Mouse (Mus musculus) ES-Bruce4 (cell line): ENCODE results near the gene Cpa2. TPM values are rescaled to one million over a fixed set of nuclear protein-coding genes. Genes with fewer than 3 reads are reported as not detected.

Source experiments
- H3K27ac ChIP-seq: 2 replicates; pipeline ENCODE4 v1.5.1; 2012; ENCODE audit warnings: low read length, inconsistent platforms; ENCODE audit not compliant: insufficient read depth
- H3K27me3 ChIP-seq: 2 replicates; pipeline ENCODE4 v1.6.1; 2012; ENCODE audit warnings: mild to moderate bottlenecking, low read length, inconsistent platforms; ENCODE audit not compliant: control insufficient read depth, poor library complexity, insufficient read depth, severe bottlenecking
- H3K36me3 ChIP-seq: 2 replicates; pipeline ENCODE4 v1.6.1; 2012; ENCODE audit warnings: inconsistent platforms, mild to moderate bottlenecking, low read length, moderate library complexity; ENCODE audit not compliant: control insufficient read depth, poor library complexity, insufficient read depth, severe bottlenecking
- H3K4me1 ChIP-seq: one replicate; pipeline ENCODE4 v1.8.1; 2011; ENCODE audit warnings: low read length; ENCODE audit not compliant: control insufficient read depth, insufficient read depth
- H3K4me3 ChIP-seq: 2 replicates; pipeline ENCODE4 v1.5.1; 2011; ENCODE audit warnings: low read depth, mild to moderate bottlenecking, low read length
- H3K9ac ChIP-seq: 2 replicates; pipeline ENCODE4 v1.6.1; 2012; ENCODE audit warnings: low read depth, mild to moderate bottlenecking, inconsistent platforms; ENCODE audit not compliant: poor library complexity, severe bottlenecking
- H3K9me3 ChIP-seq: replicated peaks from 2 replicates; pipeline ENCODE4 v1.6.1; 2012; ENCODE audit warnings: mild to moderate bottlenecking, low read length, inconsistent platforms; ENCODE audit not compliant: control insufficient read depth, poor library complexity, insufficient read depth, severe bottlenecking
- CTCF ChIP-seq: IDR thresholded peaks from one replicate; pipeline ENCODE4 v1.8.1; 2011; ENCODE audit warnings: low read depth, low read length
- EP300 ChIP-seq: IDR thresholded peaks from 2 replicates; pipeline ENCODE4 v1.6.1; 2011; ENCODE audit warnings: low read depth, low read length; ENCODE audit not compliant: insufficient read depth
- POLR2A ChIP-seq: IDR thresholded peaks from one replicate; pipeline ENCODE4 v1.8.1; 2011; ENCODE audit warnings: low read length; ENCODE audit not compliant: insufficient read depth
- polyA plus RNA-seq: library from polyadenylated mRNA; stranded (reverse); fragments of >200 nt; gene quantifications from 2 replicates; pipeline ENCODE4 v1.2.4, GENCODE M21; 2011; ENCODE audit warnings: low read depth; ENCODE audit not compliant: missing spikeins, insufficient read depth, insufficient read length

Cpa2 gene
- polyA plus RNA-seq, 1 experiment: 1.5 TPM

GRCm38 (mm10) chr6:30605672-30606071 lies 64.3 kb downstream of the Cpa2 start:
- no peaks in the 10 kb centered on the region for H3K36me3 ChIP-seq
- H3K27me3 ChIP-seq: no peaks in the 10 kb centered on the region
- H3K9me3 ChIP-seq: no peaks in the 10 kb centered on the region
- H3K27ac ChIP-seq: no peak overlapping the region
- no peak overlapping the region for H3K9ac ChIP-seq
- H3K4me1 ChIP-seq: no peaks in the 10 kb centered on the region
- TF ChIP-seq POLR2A (no peak), EP300 (no peak), CTCF (no peak)
- H3K4me3 ChIP-seq: no peak overlapping the region

GRCm38 (mm10) chr6:30610710-30611109 lies 69.3 kb downstream of the Cpa2 start, which contains the start of gene Cpa5:
TSS of gene Cpa5 (plus strand) at chr6:30611010.
- Histone ChIP-seq H3K4me3 (no peak within 1 kb of the TSS), H3K36me3 (no peaks in the 10 kb centered on the region), H3K27me3 (no peaks in the 10 kb centered on the region), H3K9me3 (no peaks in the 10 kb centered on the region), H3K27ac (no peak within 1 kb of the TSS), H3K9ac (no peak within 1 kb of the TSS), H3K4me1 (no peaks in the 10 kb centered on the region)
- TF ChIP-seq EP300 (no peak), CTCF (no peak), POLR2A (no peak)

DNA sequence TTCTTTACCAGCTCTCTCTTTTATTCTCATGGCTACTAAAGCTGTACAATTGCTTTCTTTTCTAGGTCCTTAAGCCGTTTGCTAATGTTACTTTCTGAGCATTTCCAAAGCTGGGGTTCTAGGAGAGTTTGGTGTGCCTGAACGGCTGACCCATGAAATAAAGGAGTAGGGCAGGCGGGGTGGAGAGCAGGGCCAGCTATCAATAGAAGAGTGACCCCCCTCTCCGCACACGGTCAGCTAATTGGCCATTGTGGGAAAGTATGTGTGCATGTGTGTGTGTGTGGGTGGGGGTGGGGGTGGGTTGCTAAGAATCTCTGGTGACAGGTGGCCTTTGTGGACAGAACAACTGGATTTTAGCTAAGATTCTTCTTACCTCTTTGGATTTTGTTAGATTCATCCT lies 69.8 kb downstream of the Cpa2 start:
- no peaks in the 10 kb centered on the region for H3K27me3 ChIP-seq
- no peak overlapping the region for H3K4me3 ChIP-seq
- H3K4me1 ChIP-seq: no peaks in the 10 kb centered on the region
- no peak overlapping the region for H3K27ac ChIP-seq
- no peak overlapping the region for H3K9ac ChIP-seq
- no peaks in the 10 kb centered on the region for H3K36me3 ChIP-seq
- no peak for TF ChIP-seq CTCF
- TF ChIP-seq EP300: no peak
- TF ChIP-seq POLR2A: no peak
- no peaks in the 10 kb centered on the region for H3K9me3 ChIP-seq

Other genes starting within 250 kb of the Cpa2 start
- gene Ube2h, start 237.0 kb upstream of the Cpa2 start, polyA plus RNA-seq: 64.6 and 68.1 TPM in 2 replicates
- 71.2 and 76.3 TPM in 2 replicates for gene Zc3hc1, start 150.6 kb upstream of the Cpa2 start, polyA plus RNA-seq
- gene Klhdc10, start 139.7 kb upstream of the Cpa2 start, polyA plus RNA-seq: 32.8 and 38.1 TPM in 2 replicates
- gene Tmem209, start 31.8 kb upstream of the Cpa2 start, polyA plus RNA-seq: 126 and 130 TPM in 2 replicates
- not detected in 2 replicates for gene Ssmem1, start 31.7 kb upstream of the Cpa2 start, polyA plus RNA-seq
- gene Cpa4, start 26.8 kb downstream of the Cpa2 start, polyA plus RNA-seq: not detected in 2 replicates
- gene Cpa5, start 69.4 kb downstream of the Cpa2 start, polyA plus RNA-seq: not detected in 2 replicates
- gene Cpa1, start 97.6 kb downstream of the Cpa2 start, polyA plus RNA-seq: not detected in 2 replicates
- 4.9 and 8.1 TPM in 2 replicates for gene Cep41, start 152.2 kb downstream of the Cpa2 start, polyA plus RNA-seq
- 50.5 and 54.4 TPM in 2 replicates for gene Mest, start 182.0 kb downstream of the Cpa2 start, polyA plus RNA-seq